Mouse (Mus musculus) spleen, adult 2 months (tissue): ENCODE measurements around the gene Daam2.

Experiments used
- CTCF ChIP-seq: fragments of 200-500 bp; IDR thresholded peaks from 2 replicates; pipeline ENCODE4 v1.5.1; 2011; ENCODE audit warnings: mild to moderate bottlenecking, inconsistent platforms; ENCODE audit not compliant: insufficient read depth, insufficient read length, insufficient replicate concordance; ENCODE audit errors: extremely low read depth
- POLR2A ChIP-seq: fragments of 200-500 bp; IDR thresholded peaks from 2 replicates; pipeline ENCODE4 v1.6.1; 2011; ENCODE audit warnings: low read depth, low read length, inconsistent platforms

GRCm38 (mm10) chr17:49493276-49493675 is 70.9 kb downstream of the Daam2 start:
- TF ChIP-seq POLR2A (no peak), CTCF (no peak)
